In genomic region chr19:30330792-30331191, GRCm38 (mm10) we compare ENCODE assay signal across 16 mouse cellular contexts.
"Had no signal": no experiment of that assay in that cellular context is flagged by ENCODE, and none has a peak within 500 bp of the region (broad histone marks: within the 10 kb centered on the region; RNA-seq: fewer than 3 reads in every experiment).

No protein-coding gene starts in this region.

- H3K9ac ChIP-seq: liver, embryonic 13.5 days had no signal

- H3K27ac ChIP-seq: kidney, postnatal 0 days; layer of hippocampus, adult 2 months; left cerebral cortex, adult 2 months; liver, embryonic 13.5 days; macrophage; stomach, postnatal 0 days had no signal

- H3K27me3 ChIP-seq: liver, embryonic 13.5 days had no signal

- H3K4me3 ChIP-seq: layer of hippocampus, adult 2 months; left cerebral cortex, adult 2 months; liver, embryonic 13.5 days had no signal

- H3K36me3 ChIP-seq: liver, embryonic 13.5 days had no signal

- DNase-seq: kidney, postnatal 25 days; layer of hippocampus, postnatal 36 days; liver, embryonic 13.5 days; lung, adult 2 months; lung, postnatal 14 days; midbrain, embryonic 14.5 days; right cerebral cortex, postnatal 4 days; thymus, adult 2 months; thymus, postnatal 14 days; thymus, postnatal 4 days had no signal

- H3K4me2 ChIP-seq: liver, embryonic 13.5 days; midbrain, embryonic 11.5 days had no signal

- H3K4me1 ChIP-seq: liver, embryonic 13.5 days had no signal

- H3K9me3 ChIP-seq: liver, embryonic 13.5 days had no signal
